Mouse (Mus musculus) myocyte (in vitro differentiated cells): ENCODE data around the gene Lin37.

ENCODE experiments used
- MAX ChIP-seq: IDR thresholded peaks from one replicate; pipeline ENCODE4 v1.6.1; 2011; ENCODE audit warnings: low read depth, mild to moderate bottlenecking, control low read depth
- MYOD1 ChIP-seq, 3 experiments: IDR thresholded peaks; one replicate each; pipeline ENCODE4 v1.6.1; 2011; ENCODE audit warnings: control low read depth in 2 of 3, low read depth in 2 of 3, mild to moderate bottlenecking in 2 of 3, moderate library complexity in 1 of 3; ENCODE audit not compliant: insufficient read length in 2 of 3, control insufficient read depth in 1 of 3
- MYOG ChIP-seq, 3 experiments: IDR thresholded peaks; one replicate each; pipeline ENCODE4 v1.6.1; 2011; ENCODE audit warnings: control low read depth in 2 of 3, low read depth in 2 of 3, mild to moderate bottlenecking in 2 of 3; ENCODE audit not compliant: insufficient read length in 2 of 3, control insufficient read depth in 1 of 3, insufficient read depth in 1 of 3
- POLR2A ChIP-seq: IDR thresholded peaks from one replicate; pipeline ENCODE4 v1.6.1; 2011; ENCODE audit warnings: low read depth, mild to moderate bottlenecking, control low read depth, moderate library complexity; ENCODE audit not compliant: insufficient read length
- TCF12 ChIP-seq: IDR thresholded peaks from one replicate; pipeline ENCODE4 v1.6.1; 2011; ENCODE audit warnings: mild to moderate bottlenecking, control low read depth; ENCODE audit not compliant: poor library complexity, insufficient read depth, severe bottlenecking
- USF1 ChIP-seq: IDR thresholded peaks from one replicate; pipeline ENCODE4 v1.6.1; 2011; ENCODE audit warnings: low read depth, mild to moderate bottlenecking, control low read depth, moderate library complexity

DNA sequence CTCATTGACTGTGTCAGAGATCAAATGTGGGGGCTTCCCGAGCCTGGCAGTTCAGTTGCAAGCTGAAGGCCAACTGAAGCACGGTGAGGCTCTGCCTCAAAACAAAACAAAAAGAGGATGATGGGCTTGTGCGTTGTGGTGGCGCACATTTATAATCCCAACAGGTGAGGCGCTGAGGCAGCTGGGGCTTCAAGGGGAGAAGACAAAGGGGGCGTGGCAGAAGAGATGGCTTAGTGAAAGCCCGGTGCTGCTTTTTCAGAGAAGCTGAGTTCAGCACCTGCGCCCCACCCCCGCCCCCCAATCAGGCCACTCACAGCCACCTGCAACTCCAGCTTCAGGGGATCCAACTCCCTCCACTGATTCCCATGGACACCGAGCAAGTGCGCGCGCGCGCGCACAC, 48.8 kb upstream of the Lin37 start:
- TF ChIP-seq TCF12 (no peak), POLR2A (no peak), MAX (no peak), MYOD1 (IDR thresholded peaks at IDR 0.05; ENCODE audit: control insufficient read depth in 1 of 3, insufficient read length in 2 of 3, low read depth in 2 of 3) (no peak), USF1 (no peak), MYOG (IDR thresholded peaks at IDR 0.05; ENCODE audit: control insufficient read depth in 1 of 3, insufficient read depth in 1 of 3, insufficient read length in 2 of 3, low read depth in 2 of 3) (no peak)
